Mouse (Mus musculus): ENCODE results near the gene Clasp1. TPM values are rescaled to one million over a fixed set of nuclear protein-coding genes. Genes with fewer than 3 reads are reported as not detected.
A peak's percentile ranks its signal among the peaks of the same experiment; 100 is the strongest.

Clasp1 gene
- total and polyA plus RNA-seq, 2 experiments from 2014 or later = 106 to 366 TPM

DNA sequence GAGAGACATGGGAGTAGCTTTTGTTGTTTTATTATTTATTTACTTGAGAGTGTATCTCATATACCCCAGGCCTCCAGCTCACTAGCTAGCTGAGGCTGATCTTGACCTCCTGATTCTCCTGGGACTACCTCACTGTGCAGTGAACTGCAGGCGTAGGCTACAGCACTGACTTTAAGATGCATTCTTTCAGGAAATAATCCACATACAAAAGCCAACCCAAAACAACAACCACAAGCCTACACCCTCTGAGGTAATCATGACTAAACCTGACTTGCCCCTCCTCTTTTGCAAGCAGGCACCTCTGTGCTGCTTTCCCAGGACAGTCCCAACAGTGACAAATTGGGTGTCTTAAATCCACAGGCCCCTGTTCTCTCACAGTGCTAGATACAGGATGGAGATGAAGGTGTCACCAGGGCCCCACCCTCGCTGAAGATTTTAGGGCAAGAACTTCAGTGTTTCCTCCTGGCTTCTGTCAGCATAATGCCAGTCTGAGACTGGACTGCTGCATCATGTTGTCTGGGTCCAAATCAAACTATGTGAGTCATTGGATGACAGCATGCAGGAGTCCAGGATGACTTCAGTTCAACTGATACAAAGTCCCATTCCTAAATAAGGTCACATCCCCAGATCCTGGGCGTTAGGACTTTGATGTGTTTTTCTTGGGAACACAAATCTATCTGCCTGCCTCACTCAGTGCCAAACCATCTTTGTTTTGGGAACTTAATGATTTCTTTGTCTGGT lies 20.0 kb upstream of the Clasp1 start:
- H3K9me3 ChIP-seq (replicated peaks; ENCODE audit: control insufficient read depth, low read length) = no peaks in the 10 kb centered on the region
- DNase-seq (ENCODE audit: low spot score) = no peak
- no peak overlapping the region for H3K9ac ChIP-seq (replicated peaks; ENCODE audit: low read depth, low read length)
- no peaks in the 10 kb centered on the region for H3K36me3 ChIP-seq (replicated peaks; ENCODE audit: control insufficient read depth, insufficient read depth, low read length)
- 59% methylated on average over 3 of the region's 3 CpGs for WGBS
- H3K27me3 ChIP-seq (ENCODE audit: control insufficient read depth, insufficient read depth, low read length) = no peaks in the 10 kb centered on the region
- H3K4me3 ChIP-seq (ENCODE audit: low read depth, low read length) = no peak overlapping the region
- no peak for TF ChIP-seq CTCF (IDR thresholded peaks at IDR 0.05; ENCODE audit: low read depth)
- no peak for TF ChIP-seq EP300 (IDR thresholded peaks at IDR 0.05; ENCODE audit: low read depth)
- no peak for ATAC-seq (ENCODE audit: insufficient read depth, low read depth)
- H3K4me1 ChIP-seq (ENCODE audit: control insufficient read depth, insufficient read depth) = 0 out of 2 replicates have a peak, but pooled peaks cover 7% of the 10 kb centered on the region
- no peak overlapping the region for H3K27ac ChIP-seq (ENCODE audit: low read depth)
- H3K4me2 ChIP-seq (ENCODE audit: low read depth, low read length) = no peak overlapping the region

DNA sequence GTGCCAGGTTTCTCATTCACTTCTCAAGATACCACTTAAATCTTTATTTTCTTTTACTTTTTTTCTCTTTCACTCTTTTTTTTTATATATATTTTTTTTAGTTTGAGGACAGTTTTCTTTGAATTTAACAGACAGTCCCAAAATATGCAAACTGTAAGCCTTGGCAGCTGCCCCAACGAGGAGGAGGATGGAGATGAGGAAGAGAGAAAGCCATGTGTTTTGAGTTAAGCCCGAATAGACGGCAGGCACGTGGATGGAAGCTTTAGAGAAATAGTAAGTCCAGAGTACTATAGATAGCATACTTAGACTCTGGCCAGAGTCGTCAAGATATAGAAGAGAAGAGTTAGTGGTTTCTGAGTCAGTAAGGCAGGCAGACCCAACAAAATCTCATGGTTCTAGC lies 11.1 kb upstream of the Clasp1 start:
- DNase-seq (ENCODE audit: low spot score) = no peak
- no peaks in the 10 kb centered on the region for H3K4me1 ChIP-seq (ENCODE audit: control insufficient read depth, insufficient read depth)
- WGBS = 62% methylated on average over 5 of the region's 5 CpGs

DNA sequence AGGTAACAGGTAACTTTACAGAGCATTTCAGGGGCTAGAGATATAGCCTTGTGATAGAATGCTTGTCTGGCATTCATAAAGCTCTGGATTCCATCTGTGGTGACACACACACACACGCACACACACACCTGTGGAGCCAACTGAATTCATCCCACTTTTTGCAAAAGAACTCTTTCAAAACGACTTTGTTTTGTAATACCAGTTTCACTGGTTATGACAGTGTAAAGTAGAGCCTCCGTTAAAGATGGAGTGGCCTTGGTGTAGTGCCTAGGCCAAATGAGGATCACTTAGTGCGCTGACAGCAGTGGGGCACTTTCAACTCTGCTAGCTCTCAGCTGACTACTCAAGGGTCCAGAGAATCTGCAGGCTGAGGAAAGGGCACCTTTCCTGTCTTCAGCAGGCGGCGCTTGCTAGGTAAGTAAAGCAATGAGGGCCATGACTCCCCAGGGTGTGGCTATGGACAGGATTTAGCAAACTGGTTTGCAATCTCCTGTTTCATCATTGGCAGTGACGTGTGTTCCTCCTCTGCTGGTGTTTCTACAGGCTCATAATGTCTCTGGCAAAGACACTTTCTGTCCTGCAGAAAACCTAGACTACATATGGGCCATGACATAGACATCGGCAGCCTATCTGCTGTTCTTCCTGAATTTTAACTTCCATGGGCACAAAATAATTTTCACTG lies 8.6 kb upstream of the Clasp1 start:
- ATAC-seq (ENCODE audit: insufficient read depth, low read depth) (no peak), DNase-seq (ENCODE audit: low spot score) (no peak)
- Histone ChIP-seq H3K4me3 (ENCODE audit: low read depth, low read length) (no peak overlapping the region), H3K9me3 (replicated peaks; ENCODE audit: control insufficient read depth, low read length) (no peaks in the 10 kb centered on the region), H3K27me3 (ENCODE audit: control insufficient read depth, insufficient read depth, low read length) (no peaks in the 10 kb centered on the region), H3K36me3 (replicated peaks; ENCODE audit: control insufficient read depth, insufficient read depth, low read length) (no peaks in the 10 kb centered on the region), H3K4me1 (ENCODE audit: control insufficient read depth, insufficient read depth) (no peaks in the 10 kb centered on the region), H3K9ac (replicated peaks; ENCODE audit: low read depth, low read length) (no peak overlapping the region), H3K4me2 (ENCODE audit: low read depth, low read length) (no peak overlapping the region), H3K27ac (ENCODE audit: low read depth) (no peak overlapping the region)
- TF ChIP-seq CTCF (IDR thresholded peaks at IDR 0.05; ENCODE audit: low read depth) (no peak), EP300 (IDR thresholded peaks at IDR 0.05; ENCODE audit: low read depth) (no peak)
- 62% methylated on average over 8 of the region's 8 CpGs for WGBS

More for the DNA sequence above, 11.1 kb upstream of the Clasp1 start:
- Histone ChIP-seq H3K27ac (ENCODE audit: low read depth) (no peak overlapping the region), H3K9ac (replicated peaks; ENCODE audit: low read depth, low read length) (no peak overlapping the region), H3K27me3 (ENCODE audit: control insufficient read depth, insufficient read depth, low read length) (no peaks in the 10 kb centered on the region), H3K4me2 (ENCODE audit: low read depth, low read length) (no peak overlapping the region), H3K4me3 (ENCODE audit: low read depth, low read length) (no peak overlapping the region), H3K9me3 (replicated peaks; ENCODE audit: control insufficient read depth, low read length) (no peaks in the 10 kb centered on the region), H3K36me3 (replicated peaks; ENCODE audit: control insufficient read depth, insufficient read depth, low read length) (no peaks in the 10 kb centered on the region)
- TF ChIP-seq CTCF (IDR thresholded peaks at IDR 0.05; ENCODE audit: low read depth) = no peak
- TF ChIP-seq EP300 (IDR thresholded peaks at IDR 0.05; ENCODE audit: low read depth) = no peak
- ATAC-seq (ENCODE audit: insufficient read depth, low read depth) = no peak

DNA sequence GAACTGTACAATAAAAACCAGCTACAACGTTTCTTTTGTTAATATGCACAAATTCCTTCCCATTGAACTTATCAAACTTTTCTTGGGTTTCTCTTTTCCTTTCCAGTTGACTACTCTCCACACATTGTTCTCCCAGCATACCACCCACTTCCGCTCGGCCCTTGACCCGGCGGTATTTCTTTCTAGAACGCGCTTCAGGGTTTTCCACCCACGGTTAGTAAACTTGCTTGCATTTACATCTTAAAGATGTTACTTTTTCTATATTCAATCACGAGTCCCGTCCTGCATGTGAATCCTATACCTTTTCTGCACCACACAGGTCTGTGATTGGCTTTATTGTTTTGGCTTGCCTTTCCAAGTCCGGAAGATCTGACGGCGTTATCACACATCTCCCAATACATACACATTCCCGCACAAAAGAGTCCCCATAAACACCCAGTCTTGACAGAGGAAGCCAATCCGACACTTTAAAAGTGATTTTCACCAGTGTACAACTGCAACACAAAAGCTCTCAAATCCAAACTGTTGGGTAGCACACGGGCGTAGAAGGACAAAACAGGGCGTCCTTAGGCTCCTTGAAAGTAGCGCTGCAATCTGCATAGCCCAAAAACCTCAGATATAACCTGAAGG lies 616 bp upstream of the Clasp1 start:
- Histone ChIP-seq H3K9ac (replicated peaks; ENCODE audit: low read depth, low read length) (peak overlapping the region; percentile 87), H3K4me3 (ENCODE audit: low read depth, low read length) (peak overlapping the region; percentile 85), H3K27ac (ENCODE audit: low read depth) (peak overlapping the region; percentile 92), H3K36me3 (replicated peaks; ENCODE audit: control insufficient read depth, insufficient read depth, low read length) (peaks cover under 1% of the 10 kb centered on the region; the same call in 1 of the 2 replicates), H3K9me3 (replicated peaks; ENCODE audit: control insufficient read depth, low read length) (no peaks in the 10 kb centered on the region), H3K4me1 (ENCODE audit: control insufficient read depth, insufficient read depth) (peaks cover 7% of the 10 kb centered on the region), H3K27me3 (ENCODE audit: control insufficient read depth, insufficient read depth, low read length) (no peaks in the 10 kb centered on the region), H3K4me2 (ENCODE audit: low read depth, low read length) (peak overlapping the region; percentile 72)
- TF ChIP-seq CTCF (IDR thresholded peaks at IDR 0.05; ENCODE audit: low read depth) = no peak
- no peak for TF ChIP-seq EP300 (IDR thresholded peaks at IDR 0.05; ENCODE audit: low read depth)
- WGBS = under 1% methylated on average over 19 of the region's 19 CpGs
- DNase-seq (ENCODE audit: low spot score) (peak; percentile 82), ATAC-seq (ENCODE audit: insufficient read depth, low read depth) (peak; percentile 34; the same call in 1 of the 2 replicates)

DNA sequence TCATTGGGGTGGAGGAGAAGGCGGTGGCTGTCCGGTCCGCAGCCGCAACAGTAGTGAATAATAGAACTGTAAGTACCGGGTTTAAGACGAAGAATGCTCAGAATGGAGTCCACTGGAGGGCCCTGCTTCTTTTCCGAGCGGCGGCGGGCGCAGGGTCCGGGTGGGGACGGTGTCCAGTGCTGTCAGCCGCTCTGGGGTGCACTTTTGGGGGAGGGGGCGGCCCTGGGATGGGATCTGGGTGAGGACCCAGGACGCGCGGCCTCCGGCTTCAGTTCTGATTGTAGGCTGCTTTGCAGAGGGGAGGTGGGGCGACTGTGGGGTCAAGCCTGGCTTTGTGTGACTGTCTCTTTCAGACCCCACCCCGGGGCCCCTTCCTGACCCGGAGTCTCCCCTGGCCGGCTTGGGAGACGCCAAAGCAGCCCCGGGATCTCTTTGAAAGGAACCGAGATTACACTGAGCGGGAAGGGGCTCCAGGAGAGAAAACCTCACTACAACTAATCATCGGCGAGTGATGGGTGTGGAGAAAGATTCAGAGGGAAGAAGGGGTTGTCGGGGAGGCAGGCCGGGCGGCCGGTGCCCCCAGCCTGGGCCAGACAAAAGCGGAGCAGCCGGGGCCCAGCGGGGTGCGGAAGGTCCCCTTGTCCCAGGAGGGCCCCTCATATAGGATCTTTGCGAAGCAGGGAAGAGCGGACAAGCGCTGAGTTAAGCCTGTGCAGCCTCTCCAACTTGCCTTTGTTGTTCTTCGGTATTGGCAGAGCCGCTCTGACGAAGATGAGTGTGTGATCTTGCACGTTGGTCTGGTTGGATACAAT lies 802 bp downstream of the Clasp1 start:
- TF ChIP-seq EP300 (IDR thresholded peaks at IDR 0.05; ENCODE audit: low read depth) = 0 out of 2 replicates have a peak, but pooled peaks have one; percentile 22
- TF ChIP-seq CTCF (IDR thresholded peaks at IDR 0.05; ENCODE audit: low read depth) = no peak
- peak overlapping the region; percentile 87 for H3K9ac ChIP-seq (replicated peaks; ENCODE audit: low read depth, low read length)
- peak overlapping the region; percentile 72 for H3K4me2 ChIP-seq (ENCODE audit: low read depth, low read length)
- H3K27me3 ChIP-seq (ENCODE audit: control insufficient read depth, insufficient read depth, low read length) = no peaks in the 10 kb centered on the region
- no peaks in the 10 kb centered on the region for H3K9me3 ChIP-seq (replicated peaks; ENCODE audit: control insufficient read depth, low read length)
- H3K36me3 ChIP-seq (replicated peaks; ENCODE audit: control insufficient read depth, insufficient read depth, low read length) = peaks cover 6% of the 10 kb centered on the region; the same call in 1 of the 2 replicates
- WGBS = 1% methylated on average over 43 of the region's 44 CpGs
- H3K27ac ChIP-seq (ENCODE audit: low read depth) = peak overlapping the region; percentile 92
- ATAC-seq (ENCODE audit: insufficient read depth, low read depth) (peak; percentile 25), DNase-seq (ENCODE audit: low spot score) (peak; percentile 51)
- peak overlapping the region; percentile 85 for H3K4me3 ChIP-seq (ENCODE audit: low read depth, low read length)
- H3K4me1 ChIP-seq (ENCODE audit: control insufficient read depth, insufficient read depth) = peaks cover 7% of the 10 kb centered on the region

All from heart, postnatal 0 days (tissue).